Mouse (Mus musculus): Measurements from ENCODE around the gene Dnmt3b. TPM values are rescaled to one million over a fixed set of nuclear protein-coding genes. Genes with fewer than 3 reads are reported as not detected.

Dnmt3b gene
- total and polyA plus RNA-seq, 3 experiments = 5.3 to 9.4 (median 8.4) TPM

- DNase-seq (ENCODE audit: extremely low read depth) = peak; percentile 11
- peaks cover 0 to 2% of the 10 kb centered on the region in 2 experiments for H3K36me3 ChIP-seq (replicated peaks in 1 of 2; ENCODE audit: control insufficient read depth in 1 of 2, insufficient read depth in 1 of 2, low read length in 1 of 2)
- H3K27ac ChIP-seq (ENCODE audit: insufficient read depth, low read depth) = no peak overlapping the region
Observed at GRCm38 (mm10) chr2:153648773-153649297, 415 bp upstream of the Dnmt3b start.

GRCm38 (mm10) chr2:153650014-153650687, 901 bp downstream of the Dnmt3b start:
- Histone ChIP-seq H3K27me3 (replicated peaks) (peaks cover 19% of the 10 kb centered on the region), H3K4me3 (replicated peaks in 1 of 3; ENCODE audit: low read depth in 2 of 3, low read length in 2 of 3, poor library complexity in 1 of 3) (peak overlapping the region; percentile 63 to 79 (median 68)), H3K4me1 (ENCODE audit: control insufficient read depth in 1 of 2, insufficient read depth in 2 of 2) (peaks cover 3 to 19% of the 10 kb centered on the region in 2 experiments; a peak in 3 of 4 replicates), H3K9ac (ENCODE audit: insufficient read depth, low read depth) (peak overlapping the region; percentile 49; the same call in 1 of the 2 replicates), H3K36me3 (replicated peaks in 1 of 2; ENCODE audit: control insufficient read depth in 1 of 2, insufficient read depth in 1 of 2, low read length in 1 of 2) (peaks cover 0 to 2% of the 10 kb centered on the region in 2 experiments), H3K9me3 (replicated peaks; ENCODE audit: low read length) (no peaks in the 10 kb centered on the region), H3K79me2 (replicated peaks; ENCODE audit: control insufficient read depth, extremely low read depth, insufficient read depth, poor library complexity, severe bottlenecking) (no peaks in the 10 kb centered on the region), H3K27ac (ENCODE audit: insufficient read depth, low read depth) (no peak overlapping the region), H3K4me2 (ENCODE audit: insufficient read depth, low read depth, poor library complexity, severe bottlenecking) (peak overlapping the region; percentile 53)
- dilution Hi-C loops (cut with MboI; ENCODE audit: extremely low pct_ligation_motif_present, extremely low pct_unique_long_range_greater_than_20kb, low sequenced_read_pairs) = no loop called here
- peak; percentile 2 for DNase-seq (ENCODE audit: extremely low read depth)
- TF ChIP-seq TBP (conservative IDR thresholded peaks at IDR 0.05; ENCODE audit: low read depth, low read length) (no peak), MEF2A (IDR thresholded peaks at IDR 0.05; ENCODE audit: borderline replicate concordance, low read depth, low read length) (no peak), ZC3H11A (IDR thresholded peaks at IDR 0.05; ENCODE audit: low read depth, low read length) (no peak), CTCF (conservative IDR thresholded peaks at IDR 0.05 in 1 of 2, IDR thresholded peaks at IDR 0.05 in 1 of 2; ENCODE audit: low read depth in 2 of 2, low read length in 2 of 2) (no peak), CHD1 (IDR thresholded peaks at IDR 0.05; ENCODE audit: low read depth, low read length) (no peak)
- in situ Hi-C loops (cut with MboI; ENCODE audit: low pct_ligation_motif_present, low pct_unique_long_range_greater_than_20kb, low sequenced_read_pairs) = no loop called here

More at GRCm38 (mm10) chr2:153648773-153649297, 415 bp upstream of the Dnmt3b start:
- dilution Hi-C loops (cut with MboI; ENCODE audit: extremely low pct_ligation_motif_present, extremely low pct_unique_long_range_greater_than_20kb, low sequenced_read_pairs) = no loop called here
- Histone ChIP-seq H3K4me3 (replicated peaks in 1 of 3; ENCODE audit: low read depth in 2 of 3, low read length in 2 of 3, poor library complexity in 1 of 3) (peak overlapping the region in 2 of 3 experiments; percentile 68 to 79), H3K27me3 (replicated peaks) (peaks cover 19% of the 10 kb centered on the region), H3K4me2 (ENCODE audit: insufficient read depth, low read depth, poor library complexity, severe bottlenecking) (peak overlapping the region; percentile 53; the same call in 1 of the 2 replicates), H3K9me3 (replicated peaks; ENCODE audit: low read length) (no peaks in the 10 kb centered on the region), H3K79me2 (replicated peaks; ENCODE audit: control insufficient read depth, extremely low read depth, insufficient read depth, poor library complexity, severe bottlenecking) (no peaks in the 10 kb centered on the region), H3K9ac (ENCODE audit: insufficient read depth, low read depth) (peak overlapping the region; percentile 49; the same call in 1 of the 2 replicates), H3K4me1 (ENCODE audit: control insufficient read depth in 1 of 2, insufficient read depth in 2 of 2) (peaks cover 3 to 19% of the 10 kb centered on the region in 2 experiments; a peak in 3 of 4 replicates)
- TF ChIP-seq RAD21 (IDR thresholded peaks at IDR 0.05; ENCODE audit: low read depth, low read length) = no peak
- no peak for TF ChIP-seq RCOR1 (conservative IDR thresholded peaks at IDR 0.05; ENCODE audit: low read depth, low read length)
- no peak for TF ChIP-seq MAFK (IDR thresholded peaks at IDR 0.05; ENCODE audit: insufficient replicate concordance, low read length)
- TF ChIP-seq TBP (conservative IDR thresholded peaks at IDR 0.05; ENCODE audit: low read depth, low read length) = no peak
- no peak for TF ChIP-seq USF1 (IDR thresholded peaks at IDR 0.05; ENCODE audit: low read depth, low read length)
- no peak for TF ChIP-seq ZMIZ1 (IDR thresholded peaks at IDR 0.05; ENCODE audit: low read depth, low read length)
- TF ChIP-seq ELF1 (IDR thresholded peaks at IDR 0.05; ENCODE audit: low read depth, low read length) = no peak
- TF ChIP-seq CHD2 (IDR thresholded peaks at IDR 0.05; ENCODE audit: low read length) = no peak
- TF ChIP-seq SMC3 (IDR thresholded peaks at IDR 0.05; ENCODE audit: low read depth, low read length) = no peak
- in situ Hi-C loops (cut with MboI; ENCODE audit: low pct_ligation_motif_present, low pct_unique_long_range_greater_than_20kb, low sequenced_read_pairs) = no loop called here
